Mouse (Mus musculus) MEL-GATA-1-ER (cell line): ENCODE results near the gene Ndufs8.
A peak's percentile ranks its signal among the peaks of the same experiment; 100 is the strongest.
"Not testable (repeated sequence)": the region's sequence is repeated elsewhere in the genome, so short reads cannot be mapped to it uniquely, and the experiment has no call there.

Experiments used
- DNase-seq: peaks from one replicate; pipeline ENCODE4 v3.0.0-alpha.2; 2012; ENCODE audit warnings: low read depth; ENCODE audit errors: extremely low read depth

Ndufs8 gene

GRCm38 (mm10) chr19:3912337-3913204, at the start of gene Ndufs8:
Gene Ndufs8, minus strand, starts transcription at chr19:3912774.
- DNase-seq, result peak; percentile 99

DNA sequence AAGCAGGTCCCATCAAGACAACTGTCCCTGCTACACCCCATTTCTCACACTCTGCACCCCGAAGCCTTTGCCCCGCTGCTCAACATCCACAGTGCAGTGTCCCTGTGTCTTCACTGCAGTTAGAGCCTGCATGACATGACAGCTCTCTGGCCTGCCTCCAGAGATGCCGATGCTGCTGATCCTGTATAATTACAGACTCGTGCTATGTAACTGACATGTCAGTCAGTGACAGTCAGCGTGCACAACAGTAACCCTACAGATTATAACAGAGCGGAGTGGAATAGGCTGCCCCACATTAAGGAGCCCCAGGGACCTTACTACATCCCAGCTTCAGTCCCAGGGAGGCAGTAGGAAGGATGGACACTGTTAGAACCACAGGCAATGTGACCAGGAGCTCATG, 49.2 kb upstream of the Ndufs8 start:
- DNase-seq, result not testable (repeated sequence)

GRCm38 (mm10) chr19:3960211-3960610, 47.6 kb upstream of the Ndufs8 start:
- no peak for DNase-seq

GRCm38 (mm10) chr19:3959030-3959429, 46.5 kb upstream of the Ndufs8 start:
- DNase-seq, result no peak

DNA sequence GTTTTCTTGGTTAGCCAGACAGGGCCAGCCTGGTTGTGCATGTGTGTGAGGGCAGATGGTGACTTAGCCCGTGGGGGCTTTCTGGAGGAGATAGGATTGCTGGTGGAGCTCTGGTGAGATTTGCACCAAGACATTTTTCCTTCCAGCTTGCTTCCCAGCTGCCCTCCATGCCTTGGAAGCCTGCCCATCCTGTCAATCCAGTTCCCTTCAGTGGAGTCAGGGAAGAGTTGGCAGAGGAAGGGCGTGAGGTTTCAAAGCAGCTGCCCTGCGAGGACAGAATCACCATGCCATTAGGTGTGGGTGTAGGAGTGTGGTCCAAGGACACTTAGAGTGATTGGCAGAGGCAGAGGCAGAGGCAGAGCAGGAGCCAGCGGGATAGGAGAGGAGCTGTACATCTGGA, 45.9 kb upstream of the Ndufs8 start, which contains the start of gene Aldh3b3:
Gene Aldh3b3 (plus strand): TSS at position 176 of the 400 bp plus-strand sequence.
- no peak for DNase-seq

DNA sequence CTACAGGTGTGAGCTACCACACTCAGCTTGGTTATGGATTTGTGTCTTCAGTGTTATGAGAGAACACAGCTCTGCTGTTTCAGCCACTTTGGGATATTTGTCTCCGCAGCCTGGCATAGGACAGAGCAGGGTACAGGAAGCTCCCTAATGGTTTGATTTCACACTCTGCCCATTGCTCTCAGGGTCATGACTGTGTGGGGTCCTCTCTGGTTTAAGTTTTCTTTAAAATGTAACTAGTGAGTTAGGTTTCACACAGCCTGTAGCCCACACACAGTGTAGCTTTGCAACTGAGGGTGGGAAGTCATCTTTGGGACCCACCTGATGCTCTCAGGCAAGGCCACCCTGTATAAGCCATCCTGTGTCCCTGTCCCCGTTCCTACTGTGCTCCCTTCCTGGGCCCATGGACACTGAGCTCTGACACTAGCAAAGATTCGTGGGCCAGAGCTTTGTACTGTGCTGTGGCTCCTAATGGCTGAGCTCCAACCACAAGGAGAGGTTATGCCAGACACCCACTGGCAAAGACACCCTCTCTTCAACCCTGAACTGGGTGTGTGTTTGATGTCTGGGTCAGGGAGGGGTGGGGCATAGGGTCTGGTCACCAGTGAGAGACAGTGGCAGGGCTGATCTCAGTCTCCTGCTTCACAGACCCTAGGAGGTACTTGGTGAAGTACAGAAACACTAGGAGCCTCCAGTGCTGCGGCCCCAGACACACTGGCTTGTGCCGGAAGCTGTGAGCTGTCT, 44.9 kb upstream of the Ndufs8 start:
- DNase-seq, result not testable (repeated sequence)

- no peak for DNase-seq
Observed at GRCm38 (mm10) chr19:3955804-3956203, 43.2 kb upstream of the Ndufs8 start.

DNA sequence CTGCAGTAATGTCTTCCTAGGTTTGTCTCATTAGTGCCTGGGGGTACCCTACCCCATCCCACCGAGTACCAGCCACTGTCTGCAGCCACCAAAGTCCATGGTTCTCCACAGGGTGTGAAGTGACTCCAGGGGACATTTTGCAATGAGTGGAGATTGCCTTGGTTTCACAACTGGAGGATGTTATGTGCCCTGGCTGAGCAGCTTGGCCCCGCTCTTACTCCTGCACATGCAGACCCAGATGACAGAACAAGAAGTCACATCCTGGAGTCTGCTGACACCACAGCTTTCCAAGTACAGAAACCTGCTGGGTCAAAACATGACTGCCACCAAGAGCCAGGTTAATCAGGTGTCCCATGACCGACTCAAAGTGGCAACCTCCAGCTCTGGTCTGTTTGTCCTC, 42.5 kb upstream of the Ndufs8 start:
- DNase-seq, result no peak

GRCm38 (mm10) chr19:3952099-3952498, 39.5 kb upstream of the Ndufs8 start:
- no peak for DNase-seq

- DNase-seq, result no peak
Observed at GRCm38 (mm10) chr19:3951461-3951860, 38.9 kb upstream of the Ndufs8 start.

DNA sequence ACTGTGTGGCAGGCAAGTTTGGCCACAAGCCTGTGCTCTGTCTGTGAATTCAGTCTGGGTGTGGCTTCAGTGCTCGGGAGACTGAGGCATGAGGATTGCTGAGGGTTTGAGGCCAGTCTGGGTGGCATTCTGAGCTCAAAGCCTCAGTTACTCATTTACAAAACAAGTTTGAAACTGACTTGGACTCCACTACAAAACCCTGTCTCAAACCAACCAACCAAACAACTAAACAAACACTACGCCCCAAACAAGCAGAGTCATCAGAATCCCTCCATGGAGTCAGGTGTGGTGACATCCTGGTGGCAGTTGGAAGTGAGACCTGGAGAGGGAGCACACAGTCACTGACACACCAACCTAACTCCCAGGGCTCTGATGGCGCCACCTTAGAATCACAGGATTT, 37.8 kb upstream of the Ndufs8 start:
- DNase-seq, result no peak

DNA sequence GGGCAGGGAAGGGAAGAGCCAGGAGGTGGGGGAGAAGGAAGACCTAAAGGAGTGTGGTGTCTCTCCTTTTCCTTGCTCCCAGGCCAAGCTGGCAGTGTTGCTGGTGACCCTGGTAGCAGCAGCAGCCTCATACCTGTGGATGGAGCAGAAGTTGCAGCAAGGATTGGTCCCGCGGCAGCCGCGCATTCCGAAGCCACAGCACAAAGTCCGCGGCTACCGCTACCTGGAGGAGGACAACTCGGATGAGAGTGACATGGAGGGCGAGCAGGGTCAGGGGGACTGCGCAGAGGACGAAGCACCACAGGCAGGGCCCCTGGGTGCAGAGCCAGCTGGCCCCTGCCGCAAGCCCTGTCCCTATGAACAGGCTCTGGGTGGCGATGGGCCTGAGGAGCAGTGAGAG, 36.0 kb upstream of the Ndufs8 start:
- DNase-seq, result no peak

- no peak for DNase-seq
Observed at GRCm38 (mm10) chr19:3947813-3948212, 35.2 kb upstream of the Ndufs8 start.

- no peak for DNase-seq
Observed at GRCm38 (mm10) chr19:3946715-3947114, 34.1 kb upstream of the Ndufs8 start.

- DNase-seq, result no peak
Observed at GRCm38 (mm10) chr19:3945872-3946564, 33.4 kb upstream of the Ndufs8 start.

- no peak for DNase-seq
Observed at GRCm38 (mm10) chr19:3942986-3943735, 30.6 kb upstream of the Ndufs8 start.

DNA sequence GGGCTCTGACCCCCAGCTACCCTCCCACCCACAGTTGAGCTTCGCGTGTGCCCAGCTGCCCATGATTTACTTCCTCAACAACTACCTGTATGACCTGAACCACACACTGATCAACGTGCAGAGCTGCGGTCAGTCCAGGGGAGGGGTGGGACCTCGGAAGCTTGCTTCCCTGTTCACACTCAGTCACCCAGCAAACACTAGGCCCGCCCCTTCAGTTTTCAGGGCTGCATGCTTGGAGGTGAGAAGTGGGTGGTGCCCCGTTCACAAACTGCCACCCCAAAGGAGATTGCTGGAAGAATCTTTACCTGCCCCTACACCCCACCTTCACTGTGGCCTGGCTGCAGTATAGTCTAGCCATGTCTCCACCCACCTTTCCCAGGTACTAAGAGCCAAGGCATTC, 29.7 kb upstream of the Ndufs8 start:
- no peak for DNase-seq

DNA sequence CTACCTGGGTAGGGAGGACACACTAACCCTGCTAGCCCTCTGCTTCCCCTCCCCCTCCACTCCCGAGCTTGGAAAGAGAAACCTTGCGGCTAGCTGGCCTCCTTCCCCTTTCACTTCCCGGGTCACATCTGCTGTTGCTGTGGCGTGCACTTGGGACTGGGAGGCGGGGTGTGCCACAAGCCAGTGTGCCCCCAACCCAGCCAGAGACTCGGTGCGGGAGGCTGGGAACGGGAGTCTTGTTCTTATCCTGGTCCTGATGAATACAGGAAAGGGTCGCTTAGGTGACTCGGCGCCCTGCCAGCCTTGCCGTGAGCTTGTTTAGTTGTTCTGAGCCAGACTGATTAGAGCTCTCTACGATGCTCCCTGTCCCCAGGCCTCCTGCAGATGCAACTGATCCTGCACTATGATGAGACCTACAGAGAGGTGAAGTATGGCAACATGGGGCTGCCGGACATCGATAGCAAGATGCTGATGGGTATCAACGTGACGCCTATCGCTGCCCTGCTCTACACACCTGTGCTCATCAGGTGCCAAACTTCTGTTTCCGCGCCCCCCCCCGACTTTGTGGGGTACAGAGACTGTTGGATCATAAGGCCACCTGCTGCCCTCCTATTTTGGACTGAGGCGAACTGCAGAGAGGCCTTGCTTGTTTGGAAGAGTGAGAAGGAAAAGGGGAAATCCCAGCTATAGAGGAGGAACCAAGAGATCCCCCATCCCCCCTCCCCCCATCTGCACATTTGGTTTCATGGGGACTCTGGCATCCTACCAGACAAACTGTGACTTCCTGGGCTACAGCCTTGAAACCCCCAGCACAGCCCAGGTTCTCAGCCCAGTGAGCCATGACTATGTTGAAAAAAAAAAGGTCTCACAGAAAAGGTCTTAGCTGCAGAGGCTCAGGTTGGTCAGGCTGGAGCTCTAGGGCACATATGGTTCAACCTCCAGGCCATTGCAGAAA, 23.6 kb upstream of the Ndufs8 start:
- no peak for DNase-seq

DNA sequence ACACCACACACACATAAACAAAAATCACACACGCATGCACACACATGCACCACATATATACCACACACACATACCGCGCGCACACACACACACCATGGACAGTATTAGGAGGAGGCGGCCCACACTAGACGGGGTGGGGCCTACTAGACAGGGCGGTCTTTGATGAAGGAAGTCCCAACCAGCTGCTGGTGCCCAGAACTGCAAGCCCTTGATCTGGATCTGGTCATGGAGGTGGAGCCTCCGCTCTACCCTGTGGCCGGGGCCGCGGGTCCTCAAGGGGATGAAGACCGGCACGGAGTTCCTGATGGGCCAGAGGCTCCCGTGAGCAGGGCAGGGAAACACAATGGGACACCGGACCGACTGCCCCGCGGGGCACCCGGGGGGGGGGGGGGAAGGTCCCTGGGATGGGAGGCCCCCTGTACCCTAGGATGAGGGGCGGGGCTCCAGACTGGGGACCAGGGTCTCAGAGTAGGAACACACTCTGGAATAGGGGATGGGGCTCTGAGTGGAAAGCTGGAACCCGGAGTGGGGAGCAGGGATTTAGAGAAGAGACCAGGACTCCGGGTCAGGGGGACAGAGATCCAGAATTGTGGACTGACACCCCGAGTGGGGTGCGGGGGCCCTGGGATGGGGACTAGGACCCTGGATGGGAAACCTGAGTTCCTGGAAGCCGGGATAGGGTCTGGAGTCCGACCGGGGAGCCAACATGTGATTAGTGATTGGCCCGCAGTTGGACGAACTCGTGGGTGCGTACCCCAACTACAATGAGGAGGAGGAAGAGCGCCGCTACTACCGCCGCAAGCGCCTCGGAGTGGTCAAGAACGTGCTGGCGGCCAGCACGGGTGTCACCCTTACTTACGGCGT, 22.7 kb upstream of the Ndufs8 start, which contains the start of gene Unc93b1:
Gene Unc93b1 (plus strand): TSS at position 155 of the 864 bp plus-strand sequence.
- peak; percentile 74 for DNase-seq
